Mouse (Mus musculus) liver, adult 2 months (tissue): ENCODE results near the gene Gpatch8.

Source experiments
- CTCF ChIP-seq: fragments of 200-500 bp; IDR thresholded peaks from 2 replicates; pipeline ENCODE4 v1.5.1; 2011; ENCODE audit warnings: low read depth, low read length, control low read depth
- POLR2A ChIP-seq: fragments of 200-500 bp; IDR thresholded peaks from 2 replicates; pipeline ENCODE4 v1.6.1; 2011; ENCODE audit warnings: low read length, control low read depth; ENCODE audit not compliant: insufficient read depth; ENCODE audit errors: extremely low read depth

DNA sequence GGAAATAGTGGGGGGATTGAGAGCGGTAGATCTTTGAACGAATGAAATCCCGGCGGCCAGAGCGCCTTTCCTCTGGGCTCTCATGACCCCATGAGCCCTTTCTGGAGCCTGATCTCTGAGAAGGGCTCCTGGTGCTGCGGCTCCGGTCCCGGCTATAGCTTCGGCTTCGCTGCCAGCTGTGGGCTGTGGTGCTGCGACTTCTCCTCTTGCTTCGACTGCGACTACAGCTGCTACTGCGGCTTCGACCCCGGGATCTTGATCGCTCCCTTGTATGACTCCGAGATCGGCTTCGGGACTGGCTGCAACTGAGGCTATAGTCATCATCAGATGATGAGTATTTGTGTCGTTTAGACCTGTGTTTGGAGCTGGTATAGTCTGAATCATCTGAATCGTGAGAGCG is 76.6 kb downstream of the Gpatch8 start:
- no peak for TF ChIP-seq CTCF
- no peak for TF ChIP-seq POLR2A
